Mouse (Mus musculus) cerebellum, adult 2 months (tissue): ENCODE measurements around the gene Fndc5.

Experiments used
- CTCF ChIP-seq: fragments of 200-500 bp; IDR thresholded peaks from 2 replicates; pipeline ENCODE4 v1.5.1; 2011; ENCODE audit warnings: low read depth, mild to moderate bottlenecking, control low read depth, low read length, moderate library complexity, borderline replicate concordance; ENCODE audit not compliant: insufficient read depth
- POLR2A ChIP-seq: fragments of 200-500 bp; IDR thresholded peaks from 2 replicates; pipeline ENCODE4 v1.6.1; 2011; ENCODE audit warnings: low read length, control low read depth, borderline replicate concordance; ENCODE audit not compliant: insufficient read depth

GRCm38 (mm10) chr4:129097006-129097405, 39.8 kb upstream of the Fndc5 start:
- TF ChIP-seq CTCF (no peak), POLR2A (no peak)
